Mouse (Mus musculus) kidney, embryonic 15.5 days (tissue): ENCODE measurements around the gene Rsph9. TPM values are rescaled to one million over a fixed set of nuclear protein-coding genes. Genes with fewer than 3 reads are reported as not detected.

Source experiments
- ATAC-seq: fragments of 200-750 bp; cut with Nextera tagmentation; replicated peaks from 2 replicates; pipeline ENCODE4 v1.8.0; 2017; ENCODE audit warnings: moderate TSS enrichment; ENCODE audit not compliant: low FRiP score
- H3K27ac ChIP-seq: fragments of 300-500 bp; sonication (generic); 2 replicates; pipeline ENCODE4 v1.5.1; 2015; ENCODE audit warnings: mild to moderate bottlenecking, inconsistent platforms
- H3K27me3 ChIP-seq: fragments of 300-500 bp; sonication (generic); 2 replicates; pipeline ENCODE4 v1.6.1; 2015; ENCODE audit warnings: inconsistent platforms
- H3K36me3 ChIP-seq: fragments of 300-500 bp; sonication (generic); 2 replicates; pipeline ENCODE4 v1.6.1; 2015; ENCODE audit warnings: inconsistent platforms
- H3K4me1 ChIP-seq: fragments of 300-500 bp; sonication (generic); 2 replicates; pipeline ENCODE4 v1.6.1; 2015; ENCODE audit warnings: inconsistent platforms
- H3K4me2 ChIP-seq: fragments of 300-500 bp; sonication (generic); 2 replicates; pipeline ENCODE4 v1.6.1; 2015; ENCODE audit warnings: moderate library complexity, mild to moderate bottlenecking, inconsistent platforms
- H3K4me3 ChIP-seq: fragments of 300-500 bp; sonication (generic); replicated peaks from 2 replicates; pipeline ENCODE4 v1.5.1; 2015; ENCODE audit warnings: mild to moderate bottlenecking, inconsistent platforms
- H3K9ac ChIP-seq: fragments of 300-500 bp; sonication (generic); 2 replicates; pipeline ENCODE4 v1.6.1; 2015; ENCODE audit warnings: mild to moderate bottlenecking, inconsistent platforms
- H3K9me3 ChIP-seq: fragments of 300-500 bp; sonication (generic); replicated peaks from 2 replicates; pipeline ENCODE4 v1.6.1; 2016; ENCODE audit warnings: inconsistent platforms
- WGBS: fragments of 180-500 bp; shearing (Covaris S2); methylation state at CpG from one replicate; pipeline ENCODE4 v1.1.7; 2015; ENCODE audit warnings: mixed read lengths; 5-methylcytosine and 5-hydroxymethylcytosine counted together
- polyA plus RNA-seq: library from polyadenylated mRNA; unstranded; fragments of >200 nt; fragmentation: Nextera tagmentation; extraction: Ambion mirVana; gene quantifications from 2 replicates; pipeline ENCODE4 v1.2.1, GENCODE M21; 2015

Gene Rsph9
- polyA plus RNA-seq, 1 experiment from 2014 or later: 12.1 TPM

DNA sequence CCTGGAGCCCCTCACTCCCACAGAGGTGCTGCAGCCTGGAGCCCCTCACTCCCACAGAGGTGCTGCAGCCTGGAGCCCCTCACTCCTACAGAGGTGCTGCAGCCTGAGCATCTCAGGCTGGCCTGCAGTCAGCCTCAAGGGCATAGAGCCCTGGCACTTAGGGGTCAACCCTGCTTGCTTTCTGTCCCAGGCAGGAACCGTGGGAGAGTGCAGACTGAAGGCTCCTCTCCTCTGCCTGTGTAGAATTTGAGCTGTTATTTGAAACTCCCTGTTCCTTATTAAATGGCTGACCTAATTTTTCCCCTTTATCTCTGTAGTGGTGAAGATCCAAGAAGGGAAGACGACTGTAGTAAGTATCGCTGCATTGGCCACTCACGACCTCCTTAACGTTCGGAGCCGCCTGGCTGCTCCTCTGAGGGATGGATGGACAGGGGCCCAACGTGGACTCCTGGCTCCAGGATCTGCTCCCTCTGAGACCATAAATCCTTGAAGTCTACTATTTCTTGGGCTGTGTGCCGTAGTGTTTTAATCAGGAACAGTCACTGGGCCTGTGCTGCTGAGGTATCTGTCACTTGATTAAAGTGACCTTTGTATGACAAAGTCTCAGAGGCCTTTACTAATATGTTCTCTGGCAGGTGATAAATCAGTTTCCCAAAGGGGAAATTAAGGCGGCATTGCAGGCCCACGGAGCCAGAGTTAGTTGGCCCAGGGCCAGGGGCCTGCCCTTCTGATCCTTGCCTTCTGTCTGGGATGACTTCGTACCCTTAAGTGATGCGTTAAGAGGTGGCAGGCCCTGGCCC, 26.2 kb downstream of the Rsph9 start:
- Histone ChIP-seq H3K36me3 (peaks cover 59% of the 10 kb centered on the region), H3K4me3 (no peak overlapping the region), H3K4me2 (no peak overlapping the region), H3K27me3 (no peaks in the 10 kb centered on the region), H3K4me1 (peaks cover 25% of the 10 kb centered on the region), H3K9ac (no peak overlapping the region), H3K27ac (peak overlapping the region; percentile 48), H3K9me3 (no peaks in the 10 kb centered on the region)
- 31% methylated on average over 13 of the region's 13 CpGs for WGBS
- ATAC-seq: peak; percentile 49; the same call in 1 of the 2 replicates

DNA sequence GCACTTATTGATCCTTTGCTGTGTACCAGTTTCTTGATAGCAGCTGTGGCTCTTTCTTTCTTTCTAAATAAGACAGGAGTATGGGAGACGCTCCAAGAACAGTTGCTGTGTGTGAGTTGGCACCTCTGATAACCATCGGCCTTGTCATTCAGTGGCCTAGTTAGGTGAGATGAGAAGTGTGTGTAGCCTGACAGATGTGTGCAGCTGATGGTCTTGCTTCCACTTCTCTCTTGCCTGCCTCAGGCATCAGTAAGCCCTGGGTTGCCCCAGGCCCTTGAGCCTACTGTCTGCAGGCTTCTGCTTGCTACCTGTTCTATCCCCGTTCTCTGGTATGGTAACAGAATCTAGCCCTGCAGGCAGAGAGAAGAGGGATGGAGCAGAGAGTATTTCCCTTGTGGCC, 27.1 kb downstream of the Rsph9 start:
- Histone ChIP-seq H3K9ac (no peak overlapping the region), H3K9me3 (no peaks in the 10 kb centered on the region), H3K27me3 (no peaks in the 10 kb centered on the region), H3K4me1 (peaks cover 31% of the 10 kb centered on the region), H3K36me3 (peaks cover 52% of the 10 kb centered on the region), H3K27ac (no peak overlapping the region), H3K4me2 (no peak overlapping the region), H3K4me3 (no peak overlapping the region)
- 80% methylated on average over 3 of the region's 3 CpGs for WGBS
- no peak for ATAC-seq

GRCm38 (mm10) chr17:46116138-46116537, 27.9 kb downstream of the Rsph9 start:
- Histone ChIP-seq H3K9me3 (no peaks in the 10 kb centered on the region), H3K9ac (no peak overlapping the region), H3K4me2 (no peak overlapping the region), H3K36me3 (peaks cover 48% of the 10 kb centered on the region), H3K4me1 (peaks cover 38% of the 10 kb centered on the region), H3K27me3 (no peaks in the 10 kb centered on the region), H3K4me3 (no peak overlapping the region), H3K27ac (no peak overlapping the region)
- ATAC-seq: no peak
- 82% methylated on average over 11 of the region's 11 CpGs for WGBS

DNA sequence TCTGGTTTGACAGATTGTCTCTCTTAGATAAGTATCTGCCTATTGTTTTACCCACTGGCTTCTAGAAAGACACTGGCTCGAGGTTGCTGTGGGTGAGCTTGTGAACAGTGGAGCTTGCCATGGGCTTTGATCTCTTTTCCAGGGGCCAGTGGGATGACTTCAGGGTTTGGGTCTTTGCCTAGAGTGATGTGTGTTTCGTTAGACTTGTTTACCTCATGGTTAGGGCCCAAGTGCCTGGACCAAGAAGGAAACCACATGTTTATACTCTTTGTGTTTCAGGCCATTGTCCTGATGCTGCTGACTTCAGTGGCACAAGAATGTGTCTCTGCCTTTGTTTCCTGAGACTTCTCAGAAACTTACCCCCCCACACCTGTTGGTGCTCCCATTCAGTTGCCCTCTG, 28.5 kb downstream of the Rsph9 start:
- no peak overlapping the region for H3K4me2 ChIP-seq
- WGBS: 53% methylated on average over 2 of the region's 2 CpGs

GRCm38 (mm10) chr17:46110402-46111289, 33.4 kb downstream of the Rsph9 start, which contains the start of gene Mrps18a:
Gene Mrps18a, plus strand, starts transcription at chr17:46110986.
- ATAC-seq: peak; percentile 94
- Histone ChIP-seq H3K9me3 (no peaks in the 10 kb centered on the region), H3K9ac (peak within 1 kb of the TSS; percentile 75), H3K27ac (peak within 1 kb of the TSS; percentile 79), H3K36me3 (peaks cover 12% of the 10 kb centered on the region; the same call in 1 of the 2 replicates), H3K4me1 (peaks cover 23% of the 10 kb centered on the region), H3K4me3 (peak within 1 kb of the TSS; percentile 91), H3K27me3 (0 out of 2 replicates have a peak, but pooled peaks cover 4% of the 10 kb centered on the region), H3K4me2 (peak within 1 kb of the TSS; percentile 86)
- WGBS: 5% methylated on average over 38 of the region's 38 CpGs

More for the DNA sequence above, 28.5 kb downstream of the Rsph9 start:
- Histone ChIP-seq H3K4me3 (no peak overlapping the region), H3K27ac (no peak overlapping the region), H3K4me1 (peaks cover 38% of the 10 kb centered on the region), H3K36me3 (peaks cover 46% of the 10 kb centered on the region), H3K9ac (no peak overlapping the region), H3K27me3 (no peaks in the 10 kb centered on the region), H3K9me3 (no peaks in the 10 kb centered on the region)
- no peak for ATAC-seq

GRCm38 (mm10) chr17:46108286-46108685, 35.7 kb downstream of the Rsph9 start:
- Histone ChIP-seq H3K4me1 (peaks cover 38% of the 10 kb centered on the region), H3K4me3 (no peak overlapping the region), H3K27ac (no peak overlapping the region), H3K27me3 (0 out of 2 replicates have a peak, but pooled peaks cover 4% of the 10 kb centered on the region), H3K36me3 (peaks cover 6% of the 10 kb centered on the region; the same call in 1 of the 2 replicates), H3K9ac (no peak overlapping the region), H3K4me2 (no peak overlapping the region), H3K9me3 (no peaks in the 10 kb centered on the region)
- WGBS: 79% methylated on average over 4 of the region's 4 CpGs
- ATAC-seq: no peak

GRCm38 (mm10) chr17:46104487-46104886, 39.5 kb downstream of the Rsph9 start:
- Histone ChIP-seq H3K27ac (peak overlapping the region; percentile 89), H3K9ac (0 out of 2 replicates have a peak overlapping the region, but pooled peaks have one; percentile 9), H3K4me3 (no peak overlapping the region), H3K36me3 (no peaks in the 10 kb centered on the region), H3K27me3 (no peaks in the 10 kb centered on the region), H3K9me3 (no peaks in the 10 kb centered on the region), H3K4me2 (peak overlapping the region; percentile 39), H3K4me1 (peaks cover 29% of the 10 kb centered on the region)
- ATAC-seq: peak; percentile 95
- WGBS: 6% methylated on average over 12 of the region's 12 CpGs

DNA sequence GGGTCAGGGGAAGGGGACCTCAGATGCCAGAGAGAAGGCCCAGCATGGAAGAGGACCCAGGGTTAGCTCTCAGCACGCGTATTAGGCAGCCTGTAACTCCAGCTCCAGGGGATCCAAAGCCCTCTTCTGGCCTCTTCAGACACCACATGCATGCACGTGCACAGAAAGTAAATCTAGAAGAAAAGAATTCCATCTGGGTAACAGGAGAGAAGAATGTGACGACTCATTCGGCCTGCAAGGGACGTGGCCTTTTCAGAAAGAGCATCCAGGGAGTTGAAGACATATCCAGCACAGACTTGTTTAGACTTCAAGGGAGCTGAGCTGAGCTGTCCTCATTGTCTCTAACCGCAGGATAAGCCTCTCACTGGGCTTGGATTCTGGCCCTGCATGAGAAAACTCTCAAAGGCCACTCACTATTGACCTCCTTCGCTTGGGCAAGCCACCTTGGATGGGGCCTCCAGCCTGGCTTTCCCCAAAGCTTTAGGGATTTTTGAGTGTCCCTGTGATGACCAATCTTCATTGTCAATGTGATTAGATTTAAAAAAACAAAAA, 41.3 kb downstream of the Rsph9 start:
- Histone ChIP-seq H3K27ac (peak overlapping the region; percentile 89; the same call in 1 of the 2 replicates), H3K9ac (no peak overlapping the region), H3K4me2 (no peak overlapping the region), H3K27me3 (no peaks in the 10 kb centered on the region), H3K9me3 (no peaks in the 10 kb centered on the region), H3K4me1 (peaks cover 32% of the 10 kb centered on the region), H3K4me3 (no peak overlapping the region), H3K36me3 (no peaks in the 10 kb centered on the region)
- 69% methylated on average over 8 of the region's 8 CpGs for WGBS
- no peak for ATAC-seq

DNA sequence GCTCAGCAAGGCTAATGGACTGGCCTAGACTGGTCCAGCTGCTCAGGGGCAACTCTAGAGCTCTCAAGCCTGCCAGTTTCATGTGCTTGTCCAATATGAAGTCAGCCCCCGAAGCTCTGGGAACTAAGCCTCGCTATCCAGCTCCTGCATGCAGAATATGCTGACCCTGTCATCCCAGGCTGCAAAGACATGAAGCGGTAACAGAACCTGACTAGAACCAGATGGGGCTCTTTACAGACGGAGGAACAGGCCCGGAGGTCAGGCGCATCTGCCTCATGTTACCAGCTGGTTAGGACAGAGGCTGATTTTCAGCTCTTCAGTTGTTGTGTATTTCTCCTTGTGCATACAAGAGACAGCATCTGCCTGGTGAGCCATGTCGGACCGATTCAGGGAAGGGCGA, 42.1 kb downstream of the Rsph9 start:
- Histone ChIP-seq H3K4me1 (peaks cover 32% of the 10 kb centered on the region), H3K4me3 (no peak overlapping the region), H3K27me3 (no peaks in the 10 kb centered on the region), H3K4me2 (no peak overlapping the region), H3K9ac (no peak overlapping the region), H3K9me3 (no peaks in the 10 kb centered on the region), H3K36me3 (no peaks in the 10 kb centered on the region), H3K27ac (no peak overlapping the region)
- WGBS: 48% methylated on average over 9 of the region's 9 CpGs
- no peak for ATAC-seq

GRCm38 (mm10) chr17:46098525-46098924, 45.5 kb downstream of the Rsph9 start:
- ATAC-seq: no peak
- Histone ChIP-seq H3K27me3 (peaks cover 6% of the 10 kb centered on the region; the same call in 1 of the 2 replicates), H3K27ac (no peak overlapping the region), H3K4me2 (no peak overlapping the region), H3K4me3 (no peak overlapping the region), H3K9me3 (no peaks in the 10 kb centered on the region), H3K36me3 (no peaks in the 10 kb centered on the region), H3K9ac (no peak overlapping the region), H3K4me1 (peaks cover 22% of the 10 kb centered on the region)
- 57% methylated on average over 8 of the region's 8 CpGs for WGBS

- Histone ChIP-seq H3K4me2 (no peak overlapping the region), H3K9ac (no peak overlapping the region), H3K27ac (no peak overlapping the region), H3K9me3 (no peaks in the 10 kb centered on the region), H3K4me3 (no peak overlapping the region), H3K4me1 (peaks cover 6% of the 10 kb centered on the region; the same call in 1 of the 2 replicates), H3K27me3 (peaks cover 6% of the 10 kb centered on the region; the same call in 1 of the 2 replicates), H3K36me3 (no peaks in the 10 kb centered on the region)
- ATAC-seq: no peak
- WGBS: 84% methylated on average over 14 of the region's 14 CpGs
Measured at GRCm38 (mm10) chr17:46091899-46092298, 52.1 kb downstream of the Rsph9 start.
